8 mouse cellular contexts compared by ENCODE assay signal in the genomic region with DNA sequence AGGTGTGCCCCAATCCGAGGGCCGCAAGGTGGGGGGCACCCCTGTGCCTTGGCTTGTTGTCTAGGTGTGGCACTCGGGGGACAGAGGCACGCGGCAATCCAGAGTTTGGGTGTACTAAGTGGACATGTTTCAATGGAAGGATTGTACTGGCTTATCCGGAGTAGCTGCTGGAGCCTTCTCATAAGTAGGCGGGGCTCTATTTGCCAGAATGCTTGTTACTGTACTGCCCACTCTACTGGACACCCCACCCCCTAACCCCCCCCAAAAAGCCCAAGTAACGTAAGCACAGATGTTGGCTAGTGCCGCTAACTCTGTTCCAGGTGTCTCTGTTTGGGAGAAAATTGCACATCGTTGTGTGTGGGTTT. TPM values are rescaled to one million over a fixed set of nuclear protein-coding genes. Genes with fewer than 3 reads are reported as not detected.
DNase-seq lines count a peak whose midpoint lies in the region; ATAC-seq and TF ChIP-seq lines count a peak whose summit lies in the region.

No protein-coding gene starts in this region.

- WGBS in heart, embryonic 12.5 days = 2% methylated on average over 10 of the region's 10 CpGs
- 3% methylated on average over 10 of the region's 10 CpGs for WGBS in heart, postnatal 0 days
- under 1% methylated on average over 10 of the region's 10 CpGs for WGBS in lung, embryonic 16.5 days
- WGBS in stomach, embryonic 15.5 days = 3% methylated on average over 10 of the region's 10 CpGs

- H3K9me3 ChIP-seq in heart, embryonic 12.5 days (replicated peaks) = no peaks in the 10 kb centered on the region
- H3K9me3 ChIP-seq in heart, postnatal 0 days (replicated peaks; ENCODE audit: control insufficient read depth, low read length) = no peaks in the 10 kb centered on the region
- no peaks in the 10 kb centered on the region for H3K9me3 ChIP-seq in lung, embryonic 16.5 days (ENCODE audit: control insufficient read depth, low read length)
- no peaks in the 10 kb centered on the region for H3K9me3 ChIP-seq in stomach, embryonic 15.5 days

- DNase-seq in heart, postnatal 10 days = no peak
- peak; percentile 67 for DNase-seq in adipocyte (ENCODE audit: low spot score)
- DNase-seq in heart, postnatal 0 days (ENCODE audit: low spot score) = peak; percentile 53
- no peak for DNase-seq in frontal cortex, postnatal 36 days (ENCODE audit: low spot score in 2 of 2)
- no peak for DNase-seq in gastrocnemius, postnatal 25 days

- no peak for TF ChIP-seq EP300 in heart, postnatal 0 days (IDR thresholded peaks at IDR 0.05; ENCODE audit: low read depth)

- peak overlapping the region; percentile 83 for H3K4me2 ChIP-seq in heart, embryonic 12.5 days
- H3K4me2 ChIP-seq in heart, postnatal 0 days (ENCODE audit: low read depth, low read length) = peak overlapping the region; percentile 97
- H3K4me2 ChIP-seq in lung, embryonic 16.5 days (ENCODE audit: low read depth, low read length) = peak overlapping the region; percentile 93
- peak overlapping the region; percentile 82 for H3K4me2 ChIP-seq in stomach, embryonic 15.5 days

- TF ChIP-seq CTCF in heart, postnatal 0 days (IDR thresholded peaks at IDR 0.05; ENCODE audit: low read depth) = no peak

- H3K4me3 ChIP-seq in heart, embryonic 12.5 days = peak overlapping the region; percentile 69
- H3K4me3 ChIP-seq in heart, postnatal 0 days (ENCODE audit: low read depth, low read length) = peak overlapping the region; percentile 76
- H3K4me3 ChIP-seq in lung, embryonic 16.5 days (ENCODE audit: low read length) = peak overlapping the region; percentile 93
- peak overlapping the region; percentile 93 for H3K4me3 ChIP-seq in stomach, embryonic 15.5 days (replicated peaks)

- peak overlapping the region; percentile 86 for H3K9ac ChIP-seq in heart, embryonic 12.5 days
- H3K9ac ChIP-seq in heart, postnatal 0 days (replicated peaks; ENCODE audit: low read depth, low read length) = peak overlapping the region; percentile 63
- peak overlapping the region; percentile 92 for H3K9ac ChIP-seq in lung, embryonic 16.5 days (ENCODE audit: low read length)
- H3K9ac ChIP-seq in stomach, embryonic 15.5 days = peak overlapping the region; percentile 86

- peak overlapping the region; percentile 76 for H3K27ac ChIP-seq in heart, embryonic 12.5 days (ENCODE audit: poor library complexity, severe bottlenecking)
- H3K27ac ChIP-seq in heart, postnatal 0 days (ENCODE audit: low read depth) = peak overlapping the region; percentile 85
- peak overlapping the region; percentile 89 for H3K27ac ChIP-seq in lung, embryonic 16.5 days (ENCODE audit: low read length)
- peak overlapping the region; percentile 89 for H3K27ac ChIP-seq in stomach, embryonic 15.5 days

- intact Hi-C loops in heart, postnatal 10 days (cut with DNase I) = no loop called here

- ATAC-seq in heart, embryonic 12.5 days (ENCODE audit: insufficient number of reproducible peaks, low FRiP score) = peak; percentile 72
- ATAC-seq in heart, postnatal 0 days (ENCODE audit: insufficient read depth, low read depth) = peak; percentile 69
- peak; percentile 83 for ATAC-seq in lung, embryonic 16.5 days (ENCODE audit: low read depth)
- peak; percentile 63 for ATAC-seq in stomach, embryonic 15.5 days (ENCODE audit: insufficient read depth, low FRiP score, low read depth)

- 0 out of 2 replicates have a peak, but pooled peaks cover 2% of the 10 kb centered on the region for H3K36me3 ChIP-seq in heart, embryonic 12.5 days
- no peaks in the 10 kb centered on the region for H3K36me3 ChIP-seq in heart, postnatal 0 days (replicated peaks; ENCODE audit: control insufficient read depth, insufficient read depth, low read length)
- H3K36me3 ChIP-seq in lung, embryonic 16.5 days (ENCODE audit: control insufficient read depth, insufficient read depth, low read length) = no peaks in the 10 kb centered on the region
- H3K36me3 ChIP-seq in stomach, embryonic 15.5 days = no peaks in the 10 kb centered on the region

- peaks cover 12% of the 10 kb centered on the region; the same call in 1 of the 2 replicates for H3K4me1 ChIP-seq in heart, embryonic 12.5 days (replicated peaks)
- peaks cover 11% of the 10 kb centered on the region; the same call in 1 of the 2 replicates for H3K4me1 ChIP-seq in heart, postnatal 0 days (ENCODE audit: control insufficient read depth, insufficient read depth)
- H3K4me1 ChIP-seq in lung, embryonic 16.5 days (replicated peaks; ENCODE audit: control insufficient read depth, insufficient read depth, low read length) = peaks cover 4% of the 10 kb centered on the region; the same call in 1 of the 2 replicates
- no peaks in the 10 kb centered on the region for H3K4me1 ChIP-seq in stomach, embryonic 15.5 days

- H3K27me3 ChIP-seq in heart, embryonic 12.5 days (replicated peaks) = no peaks in the 10 kb centered on the region
- H3K27me3 ChIP-seq in heart, postnatal 0 days (ENCODE audit: control insufficient read depth, insufficient read depth, low read length) = no peaks in the 10 kb centered on the region
- H3K27me3 ChIP-seq in lung, embryonic 16.5 days (ENCODE audit: control insufficient read depth, insufficient read depth, low read depth, low read length) = no peaks in the 10 kb centered on the region
- H3K27me3 ChIP-seq in stomach, embryonic 15.5 days (replicated peaks) = no peaks in the 10 kb centered on the region

RNA-seq across cellular contexts. Expression of a gene that starts 0.6 kb away (rescaled TPM):
- 28.1 and 29.2 TPM in 2 replicates for polyA plus RNA-seq in heart, embryonic 12.5 days (2016; fragmentation: Nextera tagmentation; extraction: Ambion mirVana)
- 10 to 100 TPM; 23.0 to 23.2 TPM for total RNA-seq in heart, postnatal 10 days (2021)
- total RNA-seq in heart, postnatal 0 days (2014; rRNA removed; ENCODE audit: low replicate concordance) = 67.2 and 94.8 TPM in 2 replicates
- polyA plus RNA-seq in heart, postnatal 0 days (2015; fragmentation: Nextera tagmentation; extraction: Ambion mirVana) = 21.3 and 22.0 TPM in 2 replicates
- polyA plus RNA-seq in lung, embryonic 16.5 days (2015; fragmentation: Nextera tagmentation; extraction: Ambion mirVana) = 13.3 and 16.4 TPM in 2 replicates
- 17.2 and 24.8 TPM in 2 replicates for polyA plus RNA-seq in stomach, embryonic 15.5 days (2015; fragmentation: Nextera tagmentation; extraction: Ambion mirVana)
- 1 to 10 TPM; 6.4 to 6.6 TPM for total RNA-seq in gastrocnemius, postnatal 25 days (2021)

Comparison
In these comparisons a context has a peak if more than half of its experiments do, and no peak if none do; other contexts are left out.
1. DNase-seq: peak in adipocyte (single experiment) and heart, postnatal 0 days (single experiment); none in heart, postnatal 10 days (0 of 2), frontal cortex, postnatal 36 days (0 of 2) and gastrocnemius, postnatal 25 days (single experiment).
2. Peak in every context shown above with its lines, with median percentiles within 50 percentile points of each other: ATAC-seq, H3K27ac ChIP-seq, H3K4me2 ChIP-seq, H3K4me3 ChIP-seq and H3K9ac ChIP-seq.